Mouse (Mus musculus) CH12.LX (cell line): ENCODE data around the gene Pxmp4.

ENCODE experiments used
- CHD2 ChIP-seq: IDR thresholded peaks from 2 replicates; pipeline ENCODE4 v1.6.1; 2011; ENCODE audit warnings: low read length, improper control_type of control experiment
- CTCF ChIP-seq, 2 experiments: IDR thresholded peaks in 1 of 2; conservative IDR thresholded peaks in 1 of 2; 2 replicates each; pipeline ENCODE4 v1.5.1; 2011 to 2012; ENCODE audit warnings: low read depth in 2 of 2, low read length in 2 of 2, improper control_type of control experiment in 1 of 2, inconsistent platforms in 1 of 2, mild to moderate bottlenecking in 1 of 2, moderate library complexity in 1 of 2
- E2F4 ChIP-seq: IDR thresholded peaks from 2 replicates; pipeline ENCODE4 v1.6.1; 2011; ENCODE audit warnings: low read depth, low read length, improper control_type of control experiment; ENCODE audit not compliant: insufficient replicate concordance
- EP300 ChIP-seq: IDR thresholded peaks from 2 replicates; pipeline ENCODE4 v1.6.1; 2011; ENCODE audit warnings: low read length, improper control_type of control experiment
- MAFK ChIP-seq: IDR thresholded peaks from 2 replicates; pipeline ENCODE4 v1.6.1; 2011; ENCODE audit warnings: low read length, improper control_type of control experiment; ENCODE audit not compliant: insufficient replicate concordance
- MAX ChIP-seq: IDR thresholded peaks from 2 replicates; pipeline ENCODE4 v1.6.1; 2011; ENCODE audit warnings: low read length, improper control_type of control experiment
- MXI1 ChIP-seq: IDR thresholded peaks from 2 replicates; pipeline ENCODE4 v1.6.1; 2011; ENCODE audit warnings: mild to moderate bottlenecking, low read depth, low read length, improper control_type of control experiment
- NELFE ChIP-seq: IDR thresholded peaks from 2 replicates; pipeline ENCODE4 v1.6.1; 2011; ENCODE audit warnings: low read depth, low read length, improper control_type of control experiment
- POLR2A ChIP-seq: IDR thresholded peaks from 2 replicates; pipeline ENCODE4 v1.6.1; 2011; ENCODE audit warnings: low read depth, mild to moderate bottlenecking, improper control_type of control experiment, low read length
- SMC3 ChIP-seq: IDR thresholded peaks from 2 replicates; pipeline ENCODE4 v1.6.1; 2011; ENCODE audit warnings: low read depth, low read length, improper control_type of control experiment
- TBP ChIP-seq: conservative IDR thresholded peaks from 2 replicates; pipeline ENCODE4 v1.6.1; 2011; ENCODE audit warnings: low read depth, low read length, improper control_type of control experiment
- UBTF ChIP-seq: IDR thresholded peaks from 2 replicates; pipeline ENCODE4 v1.6.1; 2012; ENCODE audit warnings: low read depth, mild to moderate bottlenecking, inconsistent platforms, low read length, improper control_type of control experiment, moderate library complexity
- USF1 ChIP-seq: IDR thresholded peaks from 2 replicates; pipeline ENCODE4 v1.6.1; 2014; ENCODE audit warnings: low read depth, mild to moderate bottlenecking, inconsistent platforms, low read length, improper control_type of control experiment
- ZC3H11A ChIP-seq: IDR thresholded peaks from 2 replicates; pipeline ENCODE4 v1.6.1; 2012; ENCODE audit warnings: low read depth, mild to moderate bottlenecking, inconsistent platforms, low read length, improper control_type of control experiment

DNA sequence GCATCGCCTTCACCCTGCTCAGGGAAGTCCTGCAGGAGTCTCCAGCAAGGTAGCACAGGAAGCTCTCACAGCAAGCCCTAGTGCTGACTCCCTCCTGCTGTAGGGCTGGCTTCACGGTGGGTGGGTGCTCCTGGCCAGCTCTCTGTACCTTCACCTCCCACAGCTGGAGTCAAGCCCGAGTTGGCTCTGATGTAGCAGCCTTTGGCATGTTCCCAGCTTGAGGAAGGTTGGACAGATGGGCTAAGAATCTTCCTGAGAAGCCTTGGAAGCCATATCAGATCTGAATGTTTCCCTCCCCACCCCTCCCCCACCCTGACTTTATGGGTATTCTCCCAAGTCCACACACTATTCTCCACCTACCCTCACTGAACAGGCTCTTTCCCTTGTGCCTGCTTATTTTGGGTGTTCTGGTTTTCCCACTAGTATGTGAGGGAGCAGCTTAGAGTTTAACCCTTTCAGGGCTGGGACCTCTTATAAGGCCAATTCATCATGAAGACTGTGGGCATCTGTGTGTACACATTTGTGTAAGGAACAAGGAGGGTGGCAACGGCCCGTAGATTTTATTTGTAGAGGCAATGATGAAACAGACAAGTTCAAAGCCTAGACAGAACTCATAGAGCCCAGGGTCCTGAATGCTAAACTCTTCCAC, 46.2 kb downstream of the Pxmp4 start:
- no peak for TF ChIP-seq CTCF (conservative IDR thresholded peaks at IDR 0.05 in 1 of 2, IDR thresholded peaks at IDR 0.05 in 1 of 2; ENCODE audit: low read depth in 2 of 2, low read length in 2 of 2)
- no peak for TF ChIP-seq MAFK
- TF ChIP-seq POLR2A, result no peak
- TF ChIP-seq SMC3, result no peak
- TF ChIP-seq TBP, result no peak
- TF ChIP-seq NELFE, result no peak
- TF ChIP-seq MXI1, result no peak
- TF ChIP-seq EP300, result no peak
- no peak for TF ChIP-seq ZC3H11A
- no peak for TF ChIP-seq E2F4
- TF ChIP-seq CHD2, result no peak
- no peak for TF ChIP-seq MAX
- TF ChIP-seq UBTF, result no peak
- TF ChIP-seq USF1, result no peak
